Mouse (Mus musculus) cerebellum, postnatal 14 days (tissue): ENCODE results near the gene Opa3.
A peak's percentile ranks its signal among the peaks of the same experiment; 100 is the strongest.

Experiments
- DNase-seq, 2 experiments: peaks; one replicate each; pipeline ENCODE4 v3.0.0; 2021; ENCODE audit warnings: mixed read lengths in 2 of 2

The Opa3 gene

DNA sequence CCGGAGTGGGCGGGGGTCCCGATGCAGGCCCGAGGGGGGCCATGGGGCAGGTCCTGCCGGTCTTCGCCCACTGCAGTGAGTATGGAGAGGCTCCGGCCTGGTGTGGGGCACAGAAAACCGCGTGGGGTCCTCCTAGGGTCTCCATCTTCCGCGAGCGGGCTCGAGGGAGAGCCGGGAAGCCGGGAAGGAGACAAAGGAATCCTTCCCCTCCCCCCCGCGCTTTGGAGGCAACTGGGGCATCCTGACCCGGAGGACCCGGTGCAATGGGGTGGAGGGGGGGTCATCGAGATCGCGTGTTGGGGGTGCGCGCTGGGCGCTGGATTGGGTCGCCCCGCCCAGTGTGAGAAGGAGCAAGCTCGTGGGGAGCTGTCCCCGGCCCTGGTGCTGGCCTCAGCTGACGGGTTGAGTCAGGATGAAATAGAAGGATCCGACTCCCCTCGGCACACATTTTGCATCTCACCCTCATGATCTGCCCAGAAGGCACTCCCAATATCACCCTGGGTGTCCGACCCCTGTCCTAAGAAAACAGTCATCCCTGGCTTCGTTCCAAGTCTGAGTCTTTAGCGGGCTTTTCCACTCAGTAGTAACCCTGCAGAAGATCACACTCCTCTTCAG, 54.8 kb downstream of the Opa3 start:
- DNase-seq = peak; percentile 70 to 80

DNA sequence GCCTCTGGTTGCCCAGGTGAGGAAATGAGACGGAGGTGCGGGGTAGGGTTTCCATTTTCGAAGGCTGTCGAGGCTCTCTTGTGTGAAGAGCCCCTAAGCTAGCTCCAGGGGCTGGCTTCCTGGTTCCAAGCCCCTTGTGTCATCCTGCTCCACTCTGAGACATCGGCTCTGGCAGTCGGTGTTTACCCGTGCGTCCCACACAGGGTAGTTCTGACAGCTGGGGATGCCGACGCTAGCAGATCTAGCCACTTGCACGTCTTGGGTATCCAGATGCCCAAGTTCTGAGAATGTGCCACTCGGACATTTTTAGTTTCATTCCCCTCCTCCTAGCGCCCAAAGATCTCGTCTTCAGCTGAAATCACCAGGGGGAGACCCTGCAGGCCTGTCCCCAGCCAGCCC, 55.3 kb downstream of the Opa3 start:
- DNase-seq = no peak

DNA sequence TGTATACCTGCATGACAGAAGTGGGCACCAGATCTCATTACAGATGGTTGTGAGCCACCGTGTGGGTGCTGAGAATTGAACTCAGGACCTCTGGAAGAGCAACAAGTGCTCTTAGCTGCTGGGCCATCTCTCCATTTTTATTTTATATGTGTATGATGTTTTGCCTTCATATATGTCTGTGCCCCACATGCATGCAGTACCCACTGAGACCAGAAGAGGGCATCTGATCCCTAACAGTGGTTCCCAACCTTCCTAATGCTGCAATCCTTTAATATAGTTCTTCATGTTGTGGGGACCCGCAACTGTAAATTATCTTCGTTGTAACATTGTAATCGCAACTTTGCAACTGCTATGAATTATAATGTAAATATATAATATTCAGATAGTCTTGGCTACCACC, 56.6 kb downstream of the Opa3 start:
- DNase-seq = peak; percentile 85 to 90

DNA sequence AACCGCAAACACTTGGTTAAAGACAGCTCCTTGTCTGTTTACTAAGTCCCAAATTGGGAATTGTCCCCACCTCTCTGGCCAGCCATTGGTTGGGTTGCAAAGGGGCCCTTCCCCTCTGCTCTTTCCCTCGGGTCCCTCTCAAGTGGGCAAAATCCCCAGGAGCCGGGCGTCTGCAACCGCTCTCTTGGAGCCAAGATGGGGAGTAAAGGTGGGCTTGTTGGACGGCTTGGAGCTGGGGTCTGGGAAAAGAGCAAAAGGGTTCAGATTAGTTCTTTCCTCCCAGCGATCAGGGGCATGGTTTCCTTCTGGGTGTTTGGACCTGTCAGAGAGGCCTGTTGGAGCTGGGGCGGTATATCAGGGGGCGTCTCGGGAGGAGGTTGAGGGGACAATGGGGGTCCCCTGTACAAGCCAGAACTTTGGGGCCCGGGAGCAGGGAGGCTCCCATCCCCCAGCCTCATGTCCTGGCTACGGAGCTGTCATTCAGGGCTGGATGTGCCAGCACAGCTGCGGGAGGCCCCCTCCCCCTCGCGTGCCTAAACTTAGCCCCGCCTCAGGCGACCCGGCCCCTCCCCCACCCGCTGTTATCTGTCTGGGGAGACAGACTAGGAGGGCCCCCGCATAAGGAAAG, 62.9 kb downstream of the Opa3 start:
- DNase-seq = peak; percentile 40 to 59

DNA sequence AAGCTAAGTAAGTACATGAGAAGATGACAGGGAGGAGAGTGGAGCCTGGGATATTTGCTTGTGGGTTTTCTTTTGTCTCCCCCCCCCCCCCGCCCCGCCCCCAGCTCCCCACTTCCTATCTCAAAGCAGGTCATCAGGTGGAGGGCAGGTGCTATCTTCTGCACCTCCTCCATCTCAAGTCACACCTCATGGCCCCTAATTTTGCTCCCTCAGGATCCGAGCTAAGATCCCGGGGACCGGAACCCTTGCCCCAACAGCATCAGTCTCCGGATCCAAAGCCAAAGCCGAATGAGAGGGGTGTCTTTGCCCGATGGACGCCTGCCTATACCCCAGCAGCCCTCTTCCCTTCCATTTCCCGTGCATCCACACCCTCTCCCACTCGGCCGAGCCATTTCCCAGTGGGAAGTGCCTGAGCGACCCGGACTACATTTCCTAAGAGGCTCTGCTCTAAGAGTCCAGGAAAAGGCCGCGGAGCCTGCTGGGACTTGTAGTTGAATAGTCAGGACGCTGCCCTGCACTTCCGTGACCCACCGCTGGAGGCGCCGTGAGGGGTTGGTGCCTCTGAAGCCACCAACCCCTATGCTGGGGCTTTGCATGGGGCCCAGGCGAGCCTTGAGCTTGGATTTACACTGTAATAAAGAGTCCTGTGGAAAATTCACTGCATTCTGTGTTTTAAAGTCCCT, 67.5 kb downstream of the Opa3 start:
- DNase-seq = peak; percentile 99 to 100

DNA sequence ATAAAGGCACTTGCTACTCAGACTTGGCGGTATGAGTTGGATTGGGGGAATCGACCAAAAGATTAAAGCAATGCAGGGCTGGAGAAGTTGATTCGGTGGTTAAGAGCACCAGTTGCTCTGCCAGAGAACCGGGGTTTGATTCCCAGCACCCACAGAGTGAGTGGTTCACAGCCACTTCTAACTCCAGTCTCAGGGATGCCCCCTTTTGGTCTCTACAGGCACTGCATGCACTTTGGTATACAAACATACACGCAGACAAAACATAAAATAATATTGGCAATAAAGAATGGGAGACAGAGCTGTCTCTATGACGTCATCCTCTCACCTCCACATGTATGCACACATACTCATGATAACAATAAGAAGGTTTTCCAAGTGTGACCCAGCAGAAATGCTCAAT, 68.9 kb downstream of the Opa3 start:
- DNase-seq = peak in 1 of 2 experiments; percentile 55

DNA sequence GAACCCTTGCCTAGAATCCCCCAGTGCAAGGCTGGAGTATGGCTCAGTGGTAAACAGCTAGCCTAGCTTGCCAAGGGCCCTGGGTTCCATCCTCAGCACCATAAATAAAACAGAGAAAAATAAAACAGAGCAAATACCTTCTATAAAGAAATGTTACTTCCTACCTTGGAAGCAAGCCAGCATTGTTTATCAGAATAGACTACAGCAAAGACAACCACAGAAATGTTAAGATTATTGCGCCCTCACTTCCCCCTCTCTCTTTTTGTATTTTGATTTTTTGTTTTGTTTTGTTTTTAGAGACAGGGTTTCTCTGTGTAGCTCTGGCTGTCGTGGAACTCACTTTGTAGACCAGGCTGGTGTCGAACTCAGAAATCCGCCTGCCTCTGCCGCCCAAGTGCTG, 69.7 kb downstream of the Opa3 start:
- no peak for DNase-seq

DNA sequence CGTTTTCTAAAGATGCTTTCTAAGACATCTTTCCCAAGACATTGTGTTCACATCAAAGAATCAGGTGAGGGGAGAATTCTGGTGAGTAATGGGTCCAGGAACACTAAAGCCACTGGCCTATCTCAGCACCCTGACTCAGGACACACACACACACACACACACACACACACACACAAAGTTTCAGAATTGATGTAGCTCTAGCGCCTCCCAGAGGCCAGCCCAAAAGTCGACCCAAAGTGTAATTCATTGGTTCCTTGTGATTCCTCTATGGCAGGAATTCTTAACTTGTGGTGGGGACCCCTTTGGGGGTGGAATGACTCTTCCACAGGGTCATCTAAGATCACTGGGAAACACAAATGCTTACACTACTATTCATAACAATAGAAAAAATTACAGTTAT, 71.1 kb downstream of the Opa3 start:
- peak; percentile 68 to 83 for DNase-seq

DNA sequence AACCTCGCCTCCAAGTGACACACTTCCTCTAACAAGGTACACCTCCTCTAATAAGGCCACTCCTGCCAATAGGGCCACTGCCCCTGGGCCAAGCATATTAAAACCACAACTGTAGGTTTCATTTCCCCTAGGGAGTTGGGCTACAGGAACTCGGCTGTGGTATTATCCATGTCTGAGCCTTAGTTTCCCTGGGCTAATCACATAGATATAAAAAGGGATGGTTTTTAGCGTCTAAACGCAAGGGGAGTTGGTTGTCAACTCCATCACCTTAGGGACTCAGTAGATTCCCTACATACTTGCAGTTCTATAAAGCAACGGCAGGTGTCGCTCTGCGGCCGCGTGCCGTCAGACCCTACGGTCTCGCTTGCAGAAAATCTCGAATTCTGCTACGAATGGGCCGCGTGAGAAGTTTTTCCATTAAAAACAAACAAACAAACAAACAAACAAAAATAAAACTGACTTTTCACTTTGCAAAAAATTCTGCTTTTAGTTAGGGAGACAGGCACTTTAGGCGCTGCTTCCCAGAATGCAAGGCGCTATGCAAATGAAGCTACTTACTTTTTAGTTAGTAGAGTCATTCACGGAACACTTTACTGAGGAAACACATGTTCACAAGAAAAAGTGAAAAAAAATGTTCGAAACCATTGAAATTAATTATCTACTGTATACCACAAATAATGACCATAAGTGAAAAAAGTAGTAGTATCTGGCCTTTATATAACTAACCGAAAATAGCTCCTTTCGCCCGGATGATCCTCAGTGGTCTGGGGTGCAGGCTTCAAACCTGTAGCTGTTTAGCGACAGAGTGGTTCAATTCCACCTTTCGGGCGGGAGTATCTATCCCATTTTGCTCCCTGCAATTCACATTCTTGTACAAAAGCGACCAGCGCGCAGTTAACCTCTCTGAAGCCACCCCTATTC, 72.6 kb downstream of the Opa3 start:
- DNase-seq = peak; percentile 94 to 95

DNA sequence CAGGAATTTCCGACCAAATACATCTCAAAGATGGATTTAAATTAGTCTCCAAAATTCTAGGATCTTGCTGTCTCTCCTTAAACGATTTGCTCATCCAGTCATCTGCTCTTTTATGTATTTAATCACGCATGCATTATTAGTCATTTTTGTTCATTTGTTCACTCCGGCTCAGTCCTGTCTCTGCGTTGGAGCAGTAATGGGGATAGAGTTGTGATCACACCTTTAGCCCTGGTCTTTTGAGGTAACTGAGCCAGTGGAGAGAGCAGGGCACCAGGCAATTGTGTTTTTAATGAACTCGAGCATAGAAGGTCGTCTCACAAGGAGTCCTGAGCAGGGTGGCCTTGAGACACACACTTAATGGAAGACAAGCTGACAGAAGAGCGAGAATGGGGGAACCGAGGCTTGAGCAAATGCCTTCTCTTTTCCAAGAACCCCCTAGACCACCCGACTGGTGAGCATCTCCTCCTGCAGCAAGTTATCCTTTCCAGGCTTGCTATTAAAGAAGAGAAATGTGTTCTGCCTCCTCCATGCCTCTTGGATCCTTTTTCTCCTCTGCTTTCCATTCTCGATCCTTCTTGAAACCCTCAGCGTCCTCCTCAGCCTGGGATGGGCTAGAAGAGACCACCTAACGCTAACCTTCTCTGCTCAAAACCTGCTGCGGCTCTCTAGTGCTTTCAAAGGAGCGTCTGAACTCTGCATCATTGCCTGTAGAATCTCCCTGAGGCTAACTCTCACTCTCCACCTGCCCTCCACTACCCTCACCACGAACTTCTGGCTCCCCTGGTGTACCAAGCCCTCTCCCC, 73.5 kb downstream of the Opa3 start:
- DNase-seq = no peak

DNA sequence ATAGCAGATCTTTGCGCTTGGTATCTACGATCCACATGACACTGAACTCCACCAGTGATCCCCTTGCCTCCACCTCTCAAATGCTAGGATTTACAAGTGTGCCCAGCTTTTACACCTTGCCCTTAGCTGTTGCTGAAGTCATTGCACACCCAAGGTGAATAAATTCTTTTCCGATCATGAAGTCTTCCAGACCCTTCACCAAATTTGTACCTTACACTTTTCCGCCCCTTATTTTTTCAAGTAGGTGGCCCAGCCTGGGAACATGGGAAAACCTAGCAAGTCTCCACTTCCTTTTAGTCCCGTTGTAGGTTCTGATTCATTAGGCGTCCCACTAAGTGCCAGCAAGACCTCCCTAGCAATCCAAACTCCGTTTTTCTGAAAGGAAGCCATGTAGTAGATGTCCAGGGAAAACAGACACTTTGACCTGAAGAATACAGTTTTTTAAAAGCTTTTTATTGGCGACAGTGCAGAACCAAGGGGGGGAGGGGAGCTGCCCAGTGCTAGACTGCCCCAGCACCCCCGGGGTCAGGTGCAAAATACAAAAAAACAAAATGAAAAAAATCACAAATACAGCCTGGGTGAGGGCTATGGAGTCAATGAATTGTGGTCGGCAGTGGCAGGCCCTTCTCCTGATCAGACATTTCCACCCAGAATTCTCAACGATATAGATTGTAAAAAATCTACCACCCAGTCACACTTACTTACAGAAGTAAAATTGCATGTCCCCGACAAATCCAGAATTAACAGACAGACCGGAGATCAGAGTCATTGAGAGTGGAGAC, 74.3 kb downstream of the Opa3 start:
- no peak for DNase-seq

DNA sequence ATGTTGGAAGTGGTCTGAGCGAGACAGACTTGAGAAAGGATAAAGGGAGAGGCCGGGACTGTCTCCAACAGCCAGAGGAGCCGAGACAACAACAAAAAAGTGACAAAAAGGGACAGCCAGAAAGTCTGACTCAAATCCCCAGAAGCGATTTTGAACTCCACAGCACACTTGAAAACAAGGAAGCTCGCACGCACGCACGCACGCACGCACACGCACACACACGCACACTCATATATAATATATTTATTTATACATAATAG, 74.8 kb downstream of the Opa3 start:
- no peak for DNase-seq

DNA sequence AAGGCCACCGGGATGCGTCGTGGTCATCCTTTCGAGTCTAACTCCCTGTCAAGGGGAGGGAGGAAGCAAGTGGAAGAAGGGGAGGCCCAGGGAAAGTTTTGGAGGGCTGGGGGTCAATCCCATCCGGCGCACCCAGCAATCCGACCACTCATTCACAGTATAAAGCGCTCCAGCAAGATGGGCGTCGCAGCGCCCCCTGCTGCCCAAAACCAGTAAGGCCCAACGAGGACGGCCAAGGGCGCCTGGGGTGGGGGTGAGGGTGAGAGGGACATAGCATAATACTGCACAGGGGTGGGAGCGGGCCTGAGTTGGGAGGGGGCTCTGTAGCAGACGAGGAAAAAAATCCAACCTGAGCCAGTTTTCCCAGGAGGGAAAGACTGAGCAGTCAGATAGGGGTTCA, 75.6 kb downstream of the Opa3 start:
- DNase-seq = peak; percentile 85 to 92

DNA sequence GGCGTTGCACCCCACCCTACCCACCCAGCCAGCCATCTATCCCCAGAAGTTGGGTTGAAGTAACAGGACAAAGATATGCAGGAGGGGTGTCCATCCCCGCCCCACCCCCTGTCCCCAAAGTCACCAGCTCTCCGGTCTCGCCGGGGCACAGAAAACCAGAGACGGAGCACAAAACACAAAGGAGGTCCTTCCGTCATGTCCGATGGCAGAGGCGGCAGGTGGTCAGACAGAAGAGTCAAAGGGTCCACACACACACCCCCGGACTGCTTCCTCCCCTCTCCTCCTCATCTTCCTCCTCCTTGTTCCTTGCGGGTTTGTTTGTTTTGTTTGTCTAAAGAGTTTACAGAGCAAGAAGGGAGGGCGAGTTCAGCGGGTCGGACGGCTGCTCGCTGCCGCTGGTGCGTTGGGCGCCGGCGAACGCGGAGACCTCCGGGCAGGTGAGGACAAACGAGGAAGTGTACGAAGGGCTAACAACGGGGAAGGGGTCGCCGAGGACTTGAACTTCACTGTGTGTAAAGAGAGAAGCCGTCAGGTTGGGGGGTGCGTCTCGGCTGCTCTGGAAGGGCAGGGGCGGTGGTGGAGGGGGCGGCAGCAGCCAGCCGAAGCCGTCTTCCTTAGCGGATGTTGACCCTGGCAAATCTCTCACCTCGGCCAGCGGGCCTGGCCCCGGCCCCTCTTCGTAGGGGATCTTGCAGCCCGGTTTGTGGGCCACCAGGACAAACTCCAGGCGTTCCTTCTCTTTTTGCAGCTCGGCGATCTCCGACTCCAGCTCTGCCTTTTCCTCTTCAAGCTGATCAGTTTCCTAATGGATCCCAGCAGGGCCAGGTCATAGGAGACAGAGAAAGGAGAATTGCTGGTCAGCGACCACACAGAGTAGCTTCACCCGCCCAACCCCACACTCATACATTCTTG, 76.6 kb downstream of the Opa3 start:
- no peak for DNase-seq

DNA sequence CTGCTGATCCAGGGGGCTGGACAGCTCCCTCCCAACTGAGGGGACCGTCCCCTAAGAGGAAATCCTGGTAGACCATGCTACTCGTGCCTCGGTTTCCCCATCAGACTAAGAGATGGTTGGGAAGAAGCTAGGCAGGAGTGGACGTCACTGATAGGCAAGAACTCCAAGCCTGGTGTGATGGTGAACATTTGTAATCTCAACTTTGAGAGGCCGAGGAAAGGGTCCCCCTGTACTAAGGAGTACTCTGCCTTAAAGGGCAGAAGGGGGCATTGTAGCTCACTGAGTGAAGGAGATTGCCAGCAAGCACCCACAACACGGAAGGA, 77.2 kb downstream of the Opa3 start:
- DNase-seq = no peak
